Mouse (Mus musculus): Measurements from ENCODE around the gene Slc25a10. TPM values are rescaled to one million over a fixed set of nuclear protein-coding genes. Genes with fewer than 3 reads are reported as not detected.

Gene Slc25a10
- polyA plus RNA-seq, 3 experiments from 2014 or later: 12.4 to 14.3 (median 12.7) TPM

GRCm38 (mm10) chr11:120542376-120542775, 50.7 kb downstream of the Slc25a10 start:
- no peak for ATAC-seq

- no peak for ATAC-seq
Measured at GRCm38 (mm10) chr11:120545964-120546363, 54.3 kb downstream of the Slc25a10 start.

- ATAC-seq: peak; percentile 58
Measured at GRCm38 (mm10) chr11:120547469-120547868, 55.8 kb downstream of the Slc25a10 start.

- no peak for ATAC-seq
Measured at GRCm38 (mm10) chr11:120548214-120548613, 56.6 kb downstream of the Slc25a10 start.

- no peak for ATAC-seq
Measured at GRCm38 (mm10) chr11:120548786-120549167, 57.1 kb downstream of the Slc25a10 start.

Other genes with a start within 250 kb of the Slc25a10 start
- 1,000 to 10,000 TPM; 2,239 to 4,634 (median 2,897) TPM for gene Actg1, start 143.3 kb upstream of the Slc25a10 start, polyA plus RNA-seq (2017; shearing (Covaris generic))
- gene Fscn2, start 130.3 kb upstream of the Slc25a10 start, polyA plus RNA-seq (2017; shearing (Covaris generic)): under 1 TPM in 1 of 3 experiments, not detected in 2; 0.98 TPM
- 10 to 100 TPM; 15.9 to 23.1 (median 17.9) TPM for gene Faap100, start 113.1 kb upstream of the Slc25a10 start, polyA plus RNA-seq (2017; shearing (Covaris generic))
- 10 to 100 TPM in 2 of 3 experiments, 1 to 10 TPM in 1; 8.6 to 12.4 (median 11.0) TPM for gene Nploc4, start 54.1 kb upstream of the Slc25a10 start, polyA plus RNA-seq (2017; shearing (Covaris generic))
- gene Tspan10, start 49.2 kb upstream of the Slc25a10 start, polyA plus RNA-seq (2017; shearing (Covaris generic)): under 1 TPM in 1 of 3 experiments, not detected in 2; 0.28 TPM
- gene Pde6g, start 38.3 kb upstream of the Slc25a10 start, polyA plus RNA-seq (2017; shearing (Covaris generic)): under 1 TPM in 2 of 3 experiments, not detected in 1; 0.15 to 0.56 TPM
- 1 to 10 TPM; 4.8 to 6.8 (median 5.1) TPM for gene Oxld1, start 33.8 kb upstream of the Slc25a10 start, polyA plus RNA-seq (2017; shearing (Covaris generic))
- gene Ccdc137, start 33.7 kb upstream of the Slc25a10 start, polyA plus RNA-seq (2017; shearing (Covaris generic)): 10 to 100 TPM; 17.8 to 26.0 (median 17.9) TPM
- gene Arl16, start 24.2 kb upstream of the Slc25a10 start, polyA plus RNA-seq (2017; shearing (Covaris generic)): 10 to 100 TPM; 28.8 to 39.7 (median 33.1) TPM
- 10 to 100 TPM; 54.6 to 78.9 (median 73.0) TPM for gene Mrpl12, start 7.2 kb upstream of the Slc25a10 start, polyA plus RNA-seq (2017; shearing (Covaris generic))
- not detected for gene Gcgr, start 38.9 kb downstream of the Slc25a10 start, polyA plus RNA-seq (2017; shearing (Covaris generic))
- 100 to 1,000 TPM in 2 of 3 experiments, 10 to 100 TPM in 1; 93.4 to 136 (median 107) TPM for gene Mcrip1, start 57.9 kb downstream of the Slc25a10 start, polyA plus RNA-seq (2017; shearing (Covaris generic))
- gene Ppp1r27, start 59.3 kb downstream of the Slc25a10 start, polyA plus RNA-seq (2017; shearing (Covaris generic)): not detected
- 100 to 1,000 TPM; 135 to 164 (median 149) TPM for gene P4hb, start 81.4 kb downstream of the Slc25a10 start, polyA plus RNA-seq (2017; shearing (Covaris generic))
- 100 to 1,000 TPM; 624 to 862 (median 685) TPM for gene Arhgdia, start 89.8 kb downstream of the Slc25a10 start, polyA plus RNA-seq (2017; shearing (Covaris generic))
- gene Alyref, start 106.5 kb downstream of the Slc25a10 start, polyA plus RNA-seq (2017; shearing (Covaris generic)): 10 to 100 TPM; 15.8 to 76.9 (median 47.7) TPM
- 100 to 1,000 TPM; 110 to 147 (median 129) TPM for gene Anapc11, start 106.6 kb downstream of the Slc25a10 start, polyA plus RNA-seq (2017; shearing (Covaris generic))
- gene Npb, start 116.6 kb downstream of the Slc25a10 start, polyA plus RNA-seq (2017; shearing (Covaris generic)): 1 to 10 TPM in 1 of 3 experiments, under 1 TPM in 1, not detected in 1; 0.67 to 1.4 TPM
- gene Pcyt2, start 126.1 kb downstream of the Slc25a10 start, polyA plus RNA-seq (2017; shearing (Covaris generic)): 100 to 1,000 TPM in 2 of 3 experiments, 10 to 100 TPM in 1; 66.1 to 124 (median 113) TPM
- gene Sirt7, start 133.4 kb downstream of the Slc25a10 start, polyA plus RNA-seq (2017; shearing (Covaris generic)): 10 to 100 TPM; 55.1 to 61.4 (median 60.4) TPM
- 10 to 100 TPM; 15.3 to 15.8 (median 15.5) TPM for gene Mafg, start 141.8 kb downstream of the Slc25a10 start, polyA plus RNA-seq (2017; shearing (Covaris generic))
- gene Pycr1, start 151.9 kb downstream of the Slc25a10 start, polyA plus RNA-seq (2017; shearing (Covaris generic)): 1 to 10 TPM in 1 of 3 experiments, under 1 TPM in 1, not detected in 1; 0.86 to 1.7 TPM
- not detected for gene Myadml2, start 156.3 kb downstream of the Slc25a10 start, polyA plus RNA-seq (2017; shearing (Covaris generic))
- not detected for gene Notum, start 169.3 kb downstream of the Slc25a10 start, polyA plus RNA-seq (2017; shearing (Covaris generic))
- gene Aspscr1, start 181.1 kb downstream of the Slc25a10 start, polyA plus RNA-seq (2017; shearing (Covaris generic)): 100 to 1,000 TPM in 1 of 3 experiments, 10 to 100 TPM in 2; 79.4 to 107 (median 86.2) TPM
- gene Cenpx, start 221.9 kb downstream of the Slc25a10 start, polyA plus RNA-seq (2017; shearing (Covaris generic)): 100 to 1,000 TPM; 154 to 181 (median 169) TPM
- 10 to 100 TPM; 19.4 to 39.4 (median 20.8) TPM for gene Lrrc45, start 222.1 kb downstream of the Slc25a10 start, polyA plus RNA-seq (2017; shearing (Covaris generic))
- not detected for gene Rac3, start 229.6 kb downstream of the Slc25a10 start, polyA plus RNA-seq (2017; shearing (Covaris generic))
- gene Dcxr, start 235.4 kb downstream of the Slc25a10 start, polyA plus RNA-seq (2017; shearing (Covaris generic)): 10 to 100 TPM; 20.5 to 29.7 (median 26.5) TPM
- not detected for gene Cbr2, start 240.3 kb downstream of the Slc25a10 start, polyA plus RNA-seq (2017; shearing (Covaris generic))